Mouse (Mus musculus) gastrocnemius, adult 8-10 months (tissue): ENCODE measurements around the gene Upk1b. TPM values are rescaled to one million over a fixed set of nuclear protein-coding genes. Genes with fewer than 3 reads are reported as not detected.

Source experiments
- DNase-seq, 2 experiments: peaks; one replicate each; pipeline ENCODE4 v3.0.0; 2022; ENCODE audit warnings: low spot score in 2 of 2
- total RNA-seq, 4 experiments: library from RNA; stranded (reverse); gene quantifications; 2 replicates each; pipeline ENCODE4 v1.2.4; 2022

Upk1b gene
- total RNA-seq, 4 experiments from 2014 or later = not detected

DNA sequence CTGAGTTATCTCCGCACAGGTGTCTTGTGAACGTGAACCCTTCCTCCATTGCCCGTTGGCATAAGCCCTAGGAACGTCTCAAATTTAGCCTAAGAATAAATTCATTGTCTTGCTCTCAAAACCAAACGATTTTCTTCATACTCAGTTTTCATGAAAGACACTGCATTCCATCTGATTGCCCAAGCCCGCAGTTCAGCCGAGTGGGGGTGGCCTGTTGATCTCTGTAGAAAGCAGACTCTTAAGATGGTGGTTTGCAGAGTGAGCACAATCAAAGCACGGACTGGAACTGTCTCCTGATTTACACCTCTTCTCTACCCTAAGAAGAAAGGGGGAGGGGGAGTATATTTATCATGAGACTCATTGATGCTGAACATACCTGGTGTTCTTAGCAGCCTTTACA lies 37.7 kb downstream of the Upk1b start:
- DNase-seq = no peak

DNA sequence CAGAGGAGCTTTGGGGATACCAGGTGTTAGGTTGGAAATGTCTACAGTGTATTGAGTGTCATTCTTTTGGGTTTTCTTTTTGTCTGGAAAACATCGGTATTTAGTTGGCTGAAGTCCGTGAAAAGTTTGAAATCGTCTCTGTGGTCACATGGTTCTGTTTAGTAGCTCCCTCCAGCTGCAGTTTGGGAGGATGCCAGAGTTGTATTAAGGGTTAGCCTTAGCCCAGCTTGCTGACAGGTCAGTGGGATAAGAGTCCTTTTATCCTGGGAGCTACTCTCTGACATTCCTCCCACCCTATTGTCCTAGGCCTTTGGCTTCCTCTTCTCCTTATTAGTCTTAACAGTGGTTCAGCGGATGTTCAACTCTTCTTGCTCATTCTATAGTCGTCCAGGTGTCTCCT lies 38.2 kb downstream of the Upk1b start:
- no peak for DNase-seq

DNA sequence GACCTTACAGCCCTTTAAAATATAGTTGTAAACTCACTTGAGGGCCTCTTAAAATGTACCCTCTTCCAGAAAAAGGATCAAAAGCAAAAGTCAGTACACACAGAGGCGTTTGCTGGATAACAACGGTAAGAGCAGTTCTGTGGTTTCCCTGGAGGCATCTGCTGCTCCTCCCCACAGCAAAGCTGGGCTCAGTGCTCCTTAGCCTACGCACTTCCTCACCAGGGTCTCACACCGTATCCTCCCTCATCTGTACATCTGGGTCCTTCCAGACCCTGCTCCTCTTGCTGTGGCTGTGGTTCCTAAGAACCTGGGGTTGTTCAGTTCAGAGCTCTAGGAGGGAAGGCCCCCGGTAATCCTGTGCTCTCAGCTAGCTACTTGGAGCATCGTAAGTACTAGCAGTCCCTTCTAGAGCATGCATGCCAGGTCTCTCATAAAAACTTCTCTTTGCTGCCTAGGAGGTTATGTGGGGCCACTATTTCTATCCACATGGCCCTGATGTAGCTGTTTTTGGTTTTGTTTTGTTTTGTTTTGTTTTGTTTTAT lies 39.2 kb downstream of the Upk1b start:
- no peak for DNase-seq

DNA sequence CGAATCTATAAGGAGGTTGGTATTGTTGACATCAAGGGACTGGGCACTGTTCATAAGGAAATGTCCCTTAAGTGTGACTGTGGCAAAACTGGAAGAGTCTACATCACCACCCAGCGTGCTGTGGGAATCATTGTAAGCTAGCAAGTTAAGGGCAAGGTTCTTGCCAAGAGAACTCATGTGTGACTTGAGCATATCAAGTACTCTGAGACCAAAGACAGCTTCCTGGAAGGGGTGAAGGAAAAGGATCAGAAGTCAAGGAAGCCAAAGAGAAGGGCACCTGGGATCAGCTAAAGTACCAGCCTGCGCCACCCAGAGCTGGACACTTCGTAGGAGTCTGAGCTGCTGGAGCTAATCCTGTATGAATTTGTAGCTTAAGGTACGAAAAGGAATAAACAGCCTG lies 39.9 kb downstream of the Upk1b start:
- DNase-seq = no peak

DNA sequence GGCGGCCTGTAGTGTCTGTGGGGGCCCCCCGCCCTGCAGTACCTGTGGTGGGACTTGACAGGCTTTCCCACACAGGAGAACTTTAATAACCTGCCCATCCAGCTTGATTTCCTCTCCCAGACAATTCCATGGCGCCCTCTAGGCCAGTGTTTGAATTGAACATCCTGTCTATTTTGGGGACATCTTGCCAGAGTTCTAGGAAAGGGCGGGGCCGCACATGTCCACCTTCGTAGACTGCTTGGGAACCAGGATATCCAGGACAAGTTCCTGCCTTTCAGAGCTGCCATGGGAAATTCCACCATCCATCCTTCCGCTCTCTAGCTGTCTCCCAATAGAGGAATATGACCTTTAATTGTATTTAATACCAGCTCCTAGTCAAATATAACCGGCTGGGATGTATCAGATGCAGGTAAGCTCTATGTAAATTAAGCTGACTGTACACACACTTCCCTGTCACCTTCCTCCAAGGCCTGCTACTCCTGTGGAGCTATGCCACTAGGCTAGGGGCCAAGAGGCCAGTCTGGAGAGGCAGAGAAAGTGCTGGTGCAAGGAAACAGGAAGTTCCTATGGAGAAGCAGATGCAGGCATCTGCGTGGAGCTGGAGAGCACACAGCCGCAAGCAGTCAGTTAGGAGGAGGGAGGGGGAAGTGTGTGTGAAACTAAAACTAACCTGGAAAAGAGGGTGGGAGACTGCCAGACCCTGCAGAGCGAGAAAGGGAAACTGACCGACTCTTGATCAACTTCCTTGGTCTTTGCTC lies 41.8 kb downstream of the Upk1b start:
- DNase-seq = no peak

DNA sequence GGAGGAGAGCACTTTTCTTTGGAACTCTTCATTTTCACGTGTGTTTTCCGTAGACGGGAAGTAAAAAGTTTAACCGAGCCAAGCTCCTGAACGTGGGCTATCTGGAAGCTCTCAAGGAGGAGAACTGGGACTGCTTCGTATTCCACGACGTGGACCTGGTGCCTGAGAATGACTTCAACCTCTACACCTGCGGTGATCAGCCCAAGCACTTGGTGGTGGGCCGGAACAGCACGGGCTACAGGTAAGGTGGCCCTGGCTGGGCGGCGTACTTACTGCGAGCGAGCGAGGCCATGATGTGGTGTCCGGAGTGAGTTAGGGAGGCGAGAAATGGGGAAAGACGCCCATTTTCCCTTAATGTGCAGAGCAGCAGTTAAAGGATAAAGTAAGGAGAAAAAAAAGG lies 42.5 kb downstream of the Upk1b start:
- no peak for DNase-seq

DNA sequence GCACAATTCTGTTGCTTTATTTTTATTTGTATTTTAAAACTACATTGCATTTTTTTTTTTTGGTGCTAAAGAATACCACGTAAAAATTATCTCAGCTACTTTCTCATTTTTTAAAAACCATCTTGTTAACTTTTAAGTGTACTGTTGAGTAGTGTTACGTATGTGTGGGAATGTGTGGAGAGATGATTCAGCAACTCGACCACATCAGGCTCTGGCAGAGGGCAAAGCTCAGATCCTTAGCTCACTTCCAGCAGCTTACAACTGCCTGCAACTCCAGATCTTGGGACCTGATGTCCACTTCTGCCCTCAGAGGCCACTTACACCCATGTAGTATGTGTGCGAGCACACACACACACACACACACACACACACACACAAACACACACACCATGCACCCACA lies 43.6 kb downstream of the Upk1b start:
- DNase-seq = no peak

DNA sequence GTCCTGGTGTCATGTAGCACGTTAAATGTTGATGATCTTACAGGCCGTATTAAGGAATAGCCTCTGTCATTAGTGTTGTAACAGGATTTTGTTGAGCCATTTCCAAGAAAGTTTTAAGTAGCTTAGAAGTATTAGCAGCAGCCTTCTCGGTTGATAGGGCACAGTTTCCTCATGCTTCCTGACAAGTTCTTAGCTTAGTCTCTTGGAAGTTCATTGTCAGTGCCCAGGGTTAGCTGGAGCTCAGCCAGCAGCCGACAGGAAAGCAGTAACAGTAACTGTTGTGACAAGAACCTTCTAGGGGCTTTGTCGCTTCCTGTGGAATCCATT lies 44.0 kb downstream of the Upk1b start:
- no peak for DNase-seq

DNA sequence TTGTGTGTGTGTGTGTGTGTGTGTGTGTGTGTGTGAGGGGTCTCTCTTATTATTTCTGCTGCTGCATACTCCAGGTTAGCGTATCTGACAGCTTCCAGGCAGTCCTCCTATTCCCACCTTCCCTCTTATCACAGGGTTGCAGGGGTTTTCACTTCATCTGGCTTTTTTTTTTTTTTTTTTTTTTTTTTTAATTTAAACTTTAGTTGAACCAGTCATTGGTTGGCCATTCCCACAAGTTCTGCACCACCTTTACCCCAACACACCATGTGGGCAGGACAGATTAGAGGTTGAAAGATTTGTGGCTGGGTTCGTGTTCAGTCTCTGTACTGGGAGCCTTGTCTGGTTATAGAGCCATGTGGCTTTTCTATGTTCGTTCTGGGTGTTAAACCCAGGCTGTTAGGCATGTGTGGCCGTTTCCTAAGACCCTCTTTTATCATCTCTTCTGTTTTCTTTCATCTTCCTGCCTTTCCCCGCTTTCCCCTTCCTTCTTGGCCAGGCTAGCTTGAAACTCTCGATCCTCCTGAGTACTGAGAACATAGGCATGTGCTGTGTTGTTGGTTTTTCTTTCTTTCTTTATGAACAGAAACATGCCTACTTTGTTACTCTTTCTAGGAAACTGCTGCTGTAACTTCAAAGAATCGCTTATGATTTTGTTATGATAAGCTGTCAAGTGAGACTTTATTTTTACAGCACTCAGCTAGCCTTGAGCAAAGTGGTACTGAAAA lies 44.5 kb downstream of the Upk1b start:
- DNase-seq = no peak

DNA sequence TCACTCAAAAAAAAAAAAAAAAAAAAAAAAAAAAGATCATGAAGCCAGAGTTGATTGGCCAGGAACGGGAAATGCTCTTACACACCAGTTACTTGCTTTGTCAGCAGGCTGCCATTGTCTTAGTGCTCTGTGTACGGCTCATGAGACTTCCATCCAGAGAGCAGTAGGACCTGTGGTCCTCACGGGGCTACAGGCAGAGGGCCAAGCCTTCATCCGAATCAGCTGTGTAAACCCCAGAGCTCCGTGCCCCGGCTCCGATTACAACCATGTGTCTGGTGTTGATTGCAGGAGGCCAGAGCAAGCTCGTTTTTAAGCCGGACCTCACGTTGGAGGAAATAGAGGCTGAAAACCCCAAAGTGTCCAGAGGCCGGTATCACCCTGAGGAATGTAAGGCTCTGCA lies 46.5 kb downstream of the Upk1b start:
- no peak for DNase-seq

DNA sequence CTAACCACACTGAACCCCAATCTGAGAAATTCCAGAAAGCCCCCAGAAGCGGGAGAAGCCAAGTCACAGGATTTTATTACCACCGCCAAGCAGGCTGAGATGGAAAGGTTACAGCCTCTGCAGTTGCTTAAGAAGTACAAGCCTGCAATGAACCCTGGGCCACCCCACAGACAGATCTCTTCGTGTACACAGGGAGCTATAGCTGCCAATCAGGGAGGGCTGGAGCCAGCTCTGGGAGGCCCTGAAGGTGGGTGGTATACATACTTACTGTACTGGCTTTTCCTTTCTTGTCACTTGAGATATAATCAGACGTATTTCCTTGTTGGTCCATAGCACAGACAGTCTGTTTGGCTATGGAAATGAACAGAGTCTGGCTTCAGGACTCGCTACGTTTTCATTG lies 49.3 kb downstream of the Upk1b start:
- DNase-seq = no peak

DNA sequence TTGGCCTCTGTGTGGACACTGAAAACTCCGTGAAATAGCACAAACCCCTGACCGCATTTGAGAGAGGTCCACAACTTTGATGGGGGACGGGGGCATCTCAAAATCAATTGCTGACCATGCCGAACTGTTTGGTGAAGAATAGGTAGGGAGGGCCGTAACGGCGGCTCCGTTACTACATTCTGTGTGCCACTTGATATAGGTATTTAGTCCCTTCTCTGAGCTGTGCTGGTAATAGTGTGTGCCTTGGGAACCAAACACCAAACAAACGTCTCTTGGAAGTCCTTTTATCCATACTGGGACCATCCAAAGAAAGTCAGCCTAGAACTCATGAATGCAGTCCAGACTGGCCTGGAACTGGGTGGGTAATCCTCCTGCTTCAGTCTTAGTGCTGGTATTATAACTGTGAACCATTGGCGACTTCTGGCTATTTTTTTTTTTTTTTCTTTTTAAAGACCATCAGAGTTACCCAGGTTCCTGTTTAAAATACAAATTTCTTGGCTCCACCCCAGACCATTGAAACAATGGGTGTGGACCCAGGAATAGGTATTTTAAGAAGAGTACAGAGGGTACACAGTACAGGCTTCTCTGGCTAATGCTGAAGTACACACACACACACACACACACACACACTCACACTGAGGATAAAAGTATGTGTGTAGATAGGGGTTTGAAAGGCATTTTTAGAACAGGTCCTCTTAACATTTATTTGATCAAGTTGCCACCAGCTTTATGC lies 56.0 kb downstream of the Upk1b start:
- no peak for DNase-seq

DNA sequence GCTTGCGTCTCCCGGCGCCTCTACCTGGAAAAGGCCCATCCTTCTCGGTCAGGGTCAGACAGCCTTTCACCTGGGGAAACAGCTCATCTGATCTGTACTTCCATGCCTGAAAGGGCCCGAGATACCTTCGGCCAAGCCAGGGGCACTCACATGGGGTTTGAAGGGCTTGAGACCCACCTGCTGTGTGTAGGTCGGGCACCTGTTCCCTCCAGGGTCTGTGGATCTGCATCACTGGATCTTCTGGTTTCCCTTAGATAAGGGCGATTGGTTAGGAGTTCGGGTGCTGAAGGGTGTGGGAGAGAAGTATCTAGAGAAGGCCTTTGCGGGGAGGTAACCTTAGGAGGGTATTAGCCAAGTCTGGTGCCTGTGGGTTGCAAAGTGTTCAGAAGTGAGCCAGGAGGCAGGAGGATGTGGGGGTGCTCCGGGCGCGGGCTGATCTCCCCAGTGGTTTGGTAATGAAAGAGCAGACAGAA lies 57.4 kb downstream of the Upk1b start:
- no peak for DNase-seq

DNA sequence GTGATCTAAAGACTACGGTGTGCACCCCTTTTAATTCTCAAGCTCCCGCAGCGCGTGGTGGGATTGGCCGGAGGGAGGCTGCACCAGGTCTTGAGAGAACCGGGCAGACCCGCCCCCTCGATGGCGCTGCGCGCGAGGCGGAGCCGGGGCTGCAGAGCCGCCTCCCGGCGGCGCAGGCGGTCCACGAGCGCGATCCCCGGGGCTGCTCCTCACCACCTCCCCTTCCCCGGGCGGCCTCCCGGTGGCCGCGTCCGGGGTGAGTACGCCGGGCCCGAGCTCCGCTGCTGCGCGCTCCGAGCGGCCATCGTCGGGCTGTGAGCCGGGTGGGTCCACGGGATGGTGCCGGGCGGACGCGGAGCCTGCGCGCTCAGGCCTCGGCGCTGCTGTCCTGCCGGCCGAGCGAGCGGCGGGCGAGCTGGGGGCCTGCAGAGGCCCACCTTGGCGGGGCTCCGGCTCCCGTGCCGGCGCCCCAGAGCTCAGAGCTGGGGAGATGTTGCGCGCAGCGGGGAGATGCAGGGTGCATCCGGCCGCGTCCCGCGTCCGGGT lies 57.9 kb downstream of the Upk1b start, which contains the start of gene B4galt4:
B4galt4 (plus strand) TSS at position 152 of the 546 bp plus-strand sequence.
- peak; percentile 42 to 55 for DNase-seq

DNA sequence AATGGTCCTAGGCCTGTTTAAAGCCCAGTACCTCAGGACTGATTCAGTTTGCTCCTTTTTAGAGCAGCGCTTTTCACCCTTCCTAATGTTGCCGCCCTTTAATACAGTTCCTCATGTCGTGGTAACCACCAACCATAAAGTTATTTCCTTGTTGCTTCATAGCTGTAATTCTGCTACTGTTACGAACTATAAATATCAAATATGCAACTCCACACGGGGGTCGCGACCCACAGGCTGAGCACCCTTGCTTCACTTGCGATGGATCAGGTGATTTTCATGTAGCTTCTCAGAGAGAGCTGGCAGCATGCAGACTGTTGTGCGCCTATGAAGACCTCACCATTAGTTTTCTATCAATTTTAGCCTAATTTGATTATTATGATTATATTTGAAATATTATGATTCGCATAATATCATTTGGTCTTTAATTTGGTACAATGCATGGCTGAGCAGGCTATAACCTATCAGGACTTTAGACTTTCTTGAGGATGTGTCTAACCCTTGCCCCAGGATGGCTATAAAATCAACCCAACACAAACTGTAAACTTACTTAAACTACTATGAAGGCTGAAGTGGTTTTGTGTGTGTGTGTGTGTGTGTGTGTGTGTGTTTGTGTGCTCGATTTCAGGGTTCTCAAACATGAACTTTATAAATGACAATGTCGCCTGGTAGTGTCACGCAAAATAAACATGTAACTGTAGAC lies 58.8 kb downstream of the Upk1b start:
- DNase-seq = no peak

DNA sequence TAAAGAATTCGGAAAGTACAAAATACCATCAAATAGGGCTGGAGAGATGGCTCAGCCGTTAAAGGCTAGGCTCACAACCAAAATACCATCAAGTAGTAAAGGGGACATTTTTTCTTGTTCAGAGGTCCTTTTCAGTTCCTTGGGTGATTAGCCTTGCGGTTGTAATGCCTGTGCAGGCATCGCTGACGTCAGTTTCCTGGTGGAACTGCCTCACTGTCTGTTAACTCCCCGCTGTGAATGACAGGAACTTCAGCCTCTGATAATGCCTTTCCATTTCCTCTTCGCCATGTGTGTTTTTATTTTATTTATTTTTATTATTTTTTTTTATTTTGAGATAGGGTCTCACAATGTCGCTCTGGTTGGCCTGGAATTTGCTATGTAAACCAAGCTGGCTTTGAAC lies 69.2 kb downstream of the Upk1b start:
- DNase-seq = no peak

DNA sequence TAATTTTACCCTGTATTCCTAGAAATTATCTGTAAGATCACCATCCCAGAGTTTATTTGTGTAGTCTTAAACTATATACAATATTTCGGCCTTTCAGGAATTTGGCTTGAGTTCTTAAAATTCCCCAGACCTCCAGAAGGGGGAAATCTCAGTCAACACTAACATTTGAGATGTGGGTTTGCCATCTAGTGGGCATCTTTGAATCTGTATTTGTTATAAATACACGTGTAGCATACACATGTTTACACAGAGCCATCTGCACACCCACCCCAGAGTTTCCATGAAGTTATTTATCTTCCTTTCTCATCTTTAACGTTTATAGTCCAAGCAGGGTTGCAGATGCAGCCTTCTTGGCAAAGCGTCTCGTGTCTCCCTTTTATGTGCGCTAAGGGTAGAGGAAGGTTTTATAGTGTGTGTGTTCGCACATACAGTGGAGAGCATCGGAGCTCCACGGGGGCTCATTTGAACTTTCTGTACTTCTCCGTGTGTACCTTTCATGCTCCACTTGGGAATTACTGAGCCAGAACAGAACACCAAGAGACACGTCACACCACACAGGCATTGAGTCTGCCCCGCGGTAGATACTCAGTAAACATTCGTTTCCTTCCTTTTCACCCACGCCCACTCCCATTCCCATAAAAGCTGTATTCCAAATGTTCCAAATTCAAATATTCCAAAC lies 70.4 kb downstream of the Upk1b start:
- no peak for DNase-seq

DNA sequence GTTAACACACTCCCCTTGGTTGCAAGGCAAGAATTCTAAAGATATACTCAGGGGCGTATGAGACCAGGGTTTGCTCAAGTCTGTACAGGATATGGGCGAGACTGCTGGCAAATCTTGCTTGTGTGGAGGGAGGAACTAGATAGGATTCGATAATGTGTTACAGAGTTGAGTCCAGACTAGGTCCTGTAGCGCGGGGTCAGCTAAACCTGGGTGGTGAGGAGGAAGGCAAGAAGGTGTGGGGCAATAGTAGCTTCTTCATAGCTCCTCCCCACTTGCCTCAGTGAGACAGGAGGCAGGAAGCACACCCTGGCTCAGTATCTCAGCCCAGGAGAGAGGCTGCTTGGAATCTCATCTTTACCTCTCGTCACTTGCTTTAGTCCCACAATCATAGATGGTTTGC lies 71.0 kb downstream of the Upk1b start:
- DNase-seq = no peak

DNA sequence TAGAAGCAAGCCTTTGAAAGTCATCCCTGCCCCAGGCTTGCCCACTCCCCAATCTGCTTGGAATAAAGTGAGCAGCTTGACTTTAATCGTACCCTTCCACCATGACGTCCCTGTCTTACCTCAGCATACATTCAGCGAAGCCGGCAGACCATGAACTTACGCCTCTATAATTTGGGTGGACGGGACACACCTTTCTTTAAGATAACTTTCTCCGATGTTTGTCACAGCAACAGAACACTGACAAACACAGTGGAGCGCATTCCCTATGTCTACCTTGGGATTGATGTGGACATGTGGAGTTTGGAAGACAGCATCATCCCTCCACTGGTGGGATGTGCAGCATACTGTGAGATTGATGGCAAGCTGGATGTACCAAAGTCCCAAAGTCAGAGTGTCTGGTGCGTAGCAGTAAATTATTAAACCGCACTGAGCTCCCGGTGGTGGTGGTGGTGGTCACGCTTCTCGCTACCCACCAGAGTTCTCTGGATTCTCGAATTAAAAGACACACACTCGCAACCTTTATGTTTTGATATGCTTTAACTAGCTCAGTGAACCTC lies 71.5 kb downstream of the Upk1b start:
- no peak for DNase-seq

DNA sequence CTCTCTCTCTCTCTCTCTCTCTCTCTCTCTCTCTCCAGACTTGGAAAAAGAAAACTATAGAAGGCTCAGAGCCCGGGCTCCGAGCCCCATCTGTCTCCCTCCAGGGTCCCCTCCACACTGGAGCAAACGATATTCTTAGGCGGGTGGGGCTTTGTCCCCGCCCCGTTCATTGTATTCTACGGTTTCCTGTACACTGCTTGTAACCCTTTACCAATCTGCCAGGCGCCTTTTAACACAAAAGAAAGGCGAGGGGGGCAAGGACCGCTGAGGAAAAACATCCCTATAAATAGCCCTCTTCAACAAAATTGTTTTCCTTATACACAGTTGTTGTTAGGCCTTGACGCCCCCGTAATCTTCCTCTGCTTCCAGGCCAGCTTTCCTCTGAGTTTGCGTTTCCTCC lies 75.2 kb downstream of the Upk1b start:
- DNase-seq = no peak
